Mouse (Mus musculus): ENCODE results near the gene Pxk. TPM values are rescaled to one million over a fixed set of nuclear protein-coding genes. Genes with fewer than 3 reads are reported as not detected.

The Pxk gene
- polyA plus RNA-seq, 2 experiments, result 35.4 to 36.4 TPM

- H3K27ac ChIP-seq (replicated peaks; ENCODE audit: low read depth, low read length), result no peak overlapping the region
- no peaks in the 10 kb centered on the region for H3K36me3 ChIP-seq (ENCODE audit: control insufficient read depth, insufficient read depth, low read length)
- TF ChIP-seq POLR2A (IDR thresholded peaks at IDR 0.05; ENCODE audit: borderline replicate concordance, extremely low read depth, insufficient read depth, insufficient read length), result no peak
- H3K9ac ChIP-seq (ENCODE audit: low read depth, low read length, severe bottlenecking), result no peak overlapping the region
- no peak overlapping the region for H3K4me2 ChIP-seq (replicated peaks; ENCODE audit: low read depth, low read length, severe bottlenecking)
- H3K27me3 ChIP-seq (ENCODE audit: control insufficient read depth, insufficient read depth, low read length), result no peaks in the 10 kb centered on the region
- H3K4me3 ChIP-seq (replicated peaks; ENCODE audit: low read length), result no peak overlapping the region
- DNase-seq (ENCODE audit: low spot score), result no peak
- H3K4me1 ChIP-seq (ENCODE audit: control insufficient read depth, insufficient read depth, low read length), result 0 out of 2 replicates have a peak, but pooled peaks cover 5% of the 10 kb centered on the region
- ATAC-seq (ENCODE audit: low FRiP score, low read depth), result no peak
- H3K9me3 ChIP-seq (ENCODE audit: control insufficient read depth, low read length), result no peaks in the 10 kb centered on the region
- 89% methylated on average over 3 of the region's 3 CpGs for WGBS
These were observed 110.9 kb downstream of the Pxk start for GRCm38 (mm10) chr14:8208876-8209275.

- no peak for DNase-seq (ENCODE audit: low spot score)
- H3K27me3 ChIP-seq (ENCODE audit: control insufficient read depth, insufficient read depth, low read length), result no peaks in the 10 kb centered on the region
- ATAC-seq (ENCODE audit: low FRiP score, low read depth), result no peak
- WGBS, result 88% methylated on average over 2 of the region's 2 CpGs
- H3K36me3 ChIP-seq (ENCODE audit: control insufficient read depth, insufficient read depth, low read length), result no peaks in the 10 kb centered on the region
- no peaks in the 10 kb centered on the region for H3K9me3 ChIP-seq (ENCODE audit: control insufficient read depth, low read length)
- H3K9ac ChIP-seq (ENCODE audit: low read depth, low read length, severe bottlenecking), result no peak overlapping the region
- no peak for TF ChIP-seq POLR2A (IDR thresholded peaks at IDR 0.05; ENCODE audit: borderline replicate concordance, extremely low read depth, insufficient read depth, insufficient read length)
- H3K4me2 ChIP-seq (replicated peaks; ENCODE audit: low read depth, low read length, severe bottlenecking), result no peak overlapping the region
- H3K27ac ChIP-seq (replicated peaks; ENCODE audit: low read depth, low read length), result no peak overlapping the region
- peaks cover 8% of the 10 kb centered on the region for H3K4me1 ChIP-seq (ENCODE audit: control insufficient read depth, insufficient read depth, low read length)
- no peak overlapping the region for H3K4me3 ChIP-seq (replicated peaks; ENCODE audit: low read length)
These were observed 111.9 kb downstream of the Pxk start for GRCm38 (mm10) chr14:8209896-8210295.

- no peak overlapping the region for H3K4me3 ChIP-seq (replicated peaks; ENCODE audit: low read length)
- ATAC-seq (ENCODE audit: low FRiP score, low read depth) (no peak), DNase-seq (ENCODE audit: low spot score) (no peak)
- no peak overlapping the region for H3K9ac ChIP-seq (ENCODE audit: low read depth, low read length, severe bottlenecking)
- H3K27ac ChIP-seq (replicated peaks; ENCODE audit: low read depth, low read length), result no peak overlapping the region
- H3K9me3 ChIP-seq (ENCODE audit: control insufficient read depth, low read length), result no peaks in the 10 kb centered on the region
- WGBS, result 79% methylated on average over 2 of the region's 2 CpGs
- no peaks in the 10 kb centered on the region for H3K27me3 ChIP-seq (ENCODE audit: control insufficient read depth, insufficient read depth, low read length)
- H3K36me3 ChIP-seq (ENCODE audit: control insufficient read depth, insufficient read depth, low read length), result no peaks in the 10 kb centered on the region
- H3K4me2 ChIP-seq (replicated peaks; ENCODE audit: low read depth, low read length, severe bottlenecking), result no peak overlapping the region
- TF ChIP-seq POLR2A (IDR thresholded peaks at IDR 0.05; ENCODE audit: borderline replicate concordance, extremely low read depth, insufficient read depth, insufficient read length), result no peak
- peaks cover 16% of the 10 kb centered on the region for H3K4me1 ChIP-seq (ENCODE audit: control insufficient read depth, insufficient read depth, low read length)
These were observed 115.0 kb downstream of the Pxk start for GRCm38 (mm10) chr14:8212996-8213395.

- ATAC-seq (ENCODE audit: low FRiP score, low read depth), result peak; percentile 97
- H3K4me2 ChIP-seq (replicated peaks; ENCODE audit: low read depth, low read length, severe bottlenecking), result peak within 1 kb of the TSS; percentile 86
- peak within 1 kb of the TSS; percentile 65 for H3K4me3 ChIP-seq (replicated peaks; ENCODE audit: low read length)
- H3K9ac ChIP-seq (ENCODE audit: low read depth, low read length, severe bottlenecking), result peak within 1 kb of the TSS; percentile 89
- 1% methylated on average over 16 of the region's 49 CpGs for WGBS
- H3K36me3 ChIP-seq (ENCODE audit: control insufficient read depth, insufficient read depth, low read length), result no peaks in the 10 kb centered on the region
- no peaks in the 10 kb centered on the region for H3K9me3 ChIP-seq (ENCODE audit: control insufficient read depth, low read length)
- peak; percentile 97 for DNase-seq (ENCODE audit: low spot score)
- H3K4me1 ChIP-seq (ENCODE audit: control insufficient read depth, insufficient read depth, low read length), result peaks cover 16% of the 10 kb centered on the region
- TF ChIP-seq POLR2A (IDR thresholded peaks at IDR 0.05; ENCODE audit: borderline replicate concordance, extremely low read depth, insufficient read depth, insufficient read length), result no peak
- no peaks in the 10 kb centered on the region for H3K27me3 ChIP-seq (ENCODE audit: control insufficient read depth, insufficient read depth, low read length)
- H3K27ac ChIP-seq (replicated peaks; ENCODE audit: low read depth, low read length), result peak within 1 kb of the TSS; percentile 85
These were observed 115.8 kb downstream of the Pxk start, which contains the start of gene Kctd6 for GRCm38 (mm10) chr14:8213803-8214224. Gene Kctd6, plus strand, starts transcription at chr14:8214140.

Other genes starting within 250 kb of the Pxk start
- gene Gm45521, start 140.9 kb upstream of the Pxk start, polyA plus RNA-seq (2012; rRNA removed), result not detected in 2 replicates
- gene Gm45521, start 140.9 kb upstream of the Pxk start, polyA plus RNA-seq (2014; fragmentation: Nextera tagmentation; extraction: Ambion mirVana), result not detected in 2 replicates
- gene Dnase1l3, start 103.6 kb upstream of the Pxk start, polyA plus RNA-seq (2012; rRNA removed), result 0.11 and 0.13 TPM in 2 replicates
- gene Dnase1l3, start 103.6 kb upstream of the Pxk start, polyA plus RNA-seq (2014; fragmentation: Nextera tagmentation; extraction: Ambion mirVana), result 0.36 and 0.92 TPM in 2 replicates
- 11.2 and 11.6 TPM in 2 replicates for gene Abhd6, start 95.3 kb upstream of the Pxk start, polyA plus RNA-seq (2012; rRNA removed)
- 19.6 and 21.8 TPM in 2 replicates for gene Abhd6, start 95.3 kb upstream of the Pxk start, polyA plus RNA-seq (2014; fragmentation: Nextera tagmentation; extraction: Ambion mirVana)
- 17.3 and 20.7 TPM in 2 replicates for gene Rpp14, start 17.8 kb upstream of the Pxk start, polyA plus RNA-seq (2012; rRNA removed)
- 49.2 and 50.7 TPM in 2 replicates for gene Rpp14, start 17.8 kb upstream of the Pxk start, polyA plus RNA-seq (2014; fragmentation: Nextera tagmentation; extraction: Ambion mirVana)
- gene Pdhb, start 74.8 kb downstream of the Pxk start, polyA plus RNA-seq (2012; rRNA removed), result 133 and 152 TPM in 2 replicates
- 175 and 183 TPM in 2 replicates for gene Pdhb, start 74.8 kb downstream of the Pxk start, polyA plus RNA-seq (2014; fragmentation: Nextera tagmentation; extraction: Ambion mirVana)
- gene Kctd6, start 115.9 kb downstream of the Pxk start, polyA plus RNA-seq (2012; rRNA removed), result 11.2 and 12.3 TPM in 2 replicates
- 15.8 and 19.5 TPM in 2 replicates for gene Kctd6, start 115.9 kb downstream of the Pxk start, polyA plus RNA-seq (2014; fragmentation: Nextera tagmentation; extraction: Ambion mirVana)
- gene Acox2, start 161.1 kb downstream of the Pxk start, polyA plus RNA-seq (2012; rRNA removed), result 0.05 and 0.41 TPM in 2 replicates
- not detected in 2 replicates for gene Acox2, start 161.1 kb downstream of the Pxk start, polyA plus RNA-seq (2014; fragmentation: Nextera tagmentation; extraction: Ambion mirVana)
- 0.78 and 1.0 TPM in 2 replicates for gene Fam107a, start 219.8 kb downstream of the Pxk start, polyA plus RNA-seq (2012; rRNA removed)
- 0.11 and 0.19 TPM in 2 replicates for gene Fam107a, start 219.8 kb downstream of the Pxk start, polyA plus RNA-seq (2014; fragmentation: Nextera tagmentation; extraction: Ambion mirVana)

Data from limb, embryonic 14.5 days (tissue).